Mouse (Mus musculus): Measurements from ENCODE around the gene Mgll.

DNA sequence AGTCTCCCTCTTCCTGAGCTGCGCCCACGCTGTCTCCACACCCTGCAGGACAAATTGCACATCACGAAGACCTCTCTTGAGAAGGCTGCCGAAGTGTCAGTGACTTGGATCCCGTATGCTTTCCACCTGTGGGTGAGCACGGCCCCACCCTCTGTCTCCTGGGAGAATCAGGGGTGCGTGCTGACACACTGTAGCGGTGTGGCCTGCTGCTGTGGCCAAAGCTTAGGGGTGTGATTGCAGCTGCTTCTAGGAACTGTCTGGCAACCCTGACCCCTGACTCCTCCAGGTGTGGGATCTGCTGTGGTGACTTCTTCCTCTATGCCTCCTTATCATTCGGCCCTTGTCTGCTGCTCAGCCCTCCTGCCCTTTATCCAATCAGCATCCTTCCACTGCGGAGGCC lies 89.6 kb downstream of the Mgll start:
- TF ChIP-seq CTCF (IDR thresholded peaks at IDR 0.05; ENCODE audit: borderline replicate concordance, insufficient read depth, low read length) = no peak
- TF ChIP-seq POLR2A (IDR thresholded peaks at IDR 0.05; ENCODE audit: low read depth, low read length) = no peak
